Mouse (Mus musculus): ENCODE measurements at regions not wholly inside any gene's neighbourhood (a gene's known extent, or its start where the extent isn't known, plus 50 kb on each side); places are given as distances from the start of the nearest gene placed in this dataset.

DNA sequence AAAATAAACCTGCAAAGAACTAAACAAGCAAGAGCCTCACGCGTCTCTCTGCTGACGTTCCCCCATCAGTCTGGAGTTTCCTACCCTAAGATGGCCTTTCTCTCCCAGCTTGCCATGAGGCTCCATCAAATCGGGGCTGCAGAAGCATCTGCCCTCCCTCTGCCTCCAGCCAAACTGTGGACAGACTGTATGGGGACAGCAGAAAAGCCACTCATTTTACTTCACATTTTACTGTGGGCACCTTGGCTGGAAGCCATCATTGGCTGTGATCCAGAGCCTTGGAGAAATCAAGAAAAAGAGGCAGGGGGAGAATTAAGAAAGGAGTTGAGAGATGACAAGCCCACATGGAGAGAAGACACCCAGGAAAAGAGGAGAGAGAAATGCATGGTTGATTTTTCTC lies 225.9 kb upstream of the 3110018I06Rik start:
- Histone ChIP-seq H3K4me3 (ENCODE audit: low read depth, low read length) (no peak overlapping the region), H3K9me3 (ENCODE audit: control insufficient read depth, low read length) (no peaks in the 10 kb centered on the region), H3K27me3 (ENCODE audit: control insufficient read depth, insufficient read depth, low read length) (no peaks in the 10 kb centered on the region), H3K4me1 (ENCODE audit: control insufficient read depth, insufficient read depth, low read length) (no peaks in the 10 kb centered on the region), H3K4me2 (ENCODE audit: low read depth, severe bottlenecking) (no peak overlapping the region), H3K9ac (ENCODE audit: low read length) (no peak overlapping the region), H3K27ac (replicated peaks; ENCODE audit: low read depth, low read length) (no peak overlapping the region), H3K36me3 (ENCODE audit: control insufficient read depth, insufficient read depth, low read length) (no peaks in the 10 kb centered on the region)
- 90% methylated on average over 4 of the region's 4 CpGs for WGBS
- no peak for ATAC-seq (ENCODE audit: insufficient number of reproducible peaks, low FRiP score, low TSS enrichment, low read depth)
- DNase-seq (ENCODE audit: low spot score) = no peak

DNA sequence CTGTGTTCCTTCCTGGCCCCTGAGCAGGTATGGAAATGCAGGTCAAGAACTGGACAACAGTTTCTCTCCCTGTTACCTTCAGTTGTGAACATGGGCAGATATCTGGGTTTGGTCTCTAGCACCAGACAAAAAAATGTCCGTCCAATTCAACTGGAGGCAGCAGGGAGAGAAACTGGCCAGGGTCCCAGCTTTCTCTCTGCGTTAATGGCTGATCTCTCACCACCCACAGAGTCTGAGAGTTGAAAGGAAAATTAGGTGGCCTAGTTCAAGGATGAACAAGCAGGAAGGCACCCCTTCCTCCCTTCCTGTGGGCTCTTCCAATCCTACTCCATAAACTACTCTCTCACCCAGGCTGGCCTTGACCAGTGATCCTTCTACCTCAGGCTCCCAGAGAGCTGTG lies 221.7 kb upstream of the 3110018I06Rik start:
- no peak overlapping the region for H3K9ac ChIP-seq (ENCODE audit: low read length)
- 75% methylated on average over 2 of the region's 2 CpGs for WGBS
- no peak overlapping the region for H3K4me3 ChIP-seq (ENCODE audit: low read depth, low read length)
- no peak overlapping the region for H3K27ac ChIP-seq (replicated peaks; ENCODE audit: low read depth, low read length)
- no peak overlapping the region for H3K4me2 ChIP-seq (ENCODE audit: low read depth, severe bottlenecking)
- no peaks in the 10 kb centered on the region for H3K9me3 ChIP-seq (ENCODE audit: control insufficient read depth, low read length)
- no peak for ATAC-seq (ENCODE audit: insufficient number of reproducible peaks, low FRiP score, low TSS enrichment, low read depth)
- no peaks in the 10 kb centered on the region for H3K36me3 ChIP-seq (ENCODE audit: control insufficient read depth, insufficient read depth, low read length)
- DNase-seq (ENCODE audit: low spot score) = no peak
- no peaks in the 10 kb centered on the region for H3K4me1 ChIP-seq (ENCODE audit: control insufficient read depth, insufficient read depth, low read length)
- no peaks in the 10 kb centered on the region for H3K27me3 ChIP-seq (ENCODE audit: control insufficient read depth, insufficient read depth, low read length)

DNA sequence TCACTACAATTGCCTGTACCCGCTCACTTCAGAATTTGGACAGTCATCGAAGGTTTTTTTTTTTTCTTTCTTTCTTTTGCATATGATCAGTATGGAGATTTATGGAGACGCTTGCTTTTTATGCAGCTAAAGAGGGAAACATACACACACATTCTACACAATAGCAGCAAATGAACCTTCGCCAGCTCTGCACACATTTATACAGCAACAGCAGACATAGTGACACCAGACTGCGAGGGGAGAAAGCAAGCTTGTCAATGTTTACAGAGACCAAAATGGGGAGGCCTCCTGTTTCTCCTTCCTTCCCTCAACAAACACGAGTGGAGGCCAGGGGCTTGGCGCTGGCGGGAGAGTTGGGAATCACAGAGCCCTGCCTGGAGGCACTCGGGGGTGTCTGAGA lies 202.8 kb upstream of the 3110018I06Rik start:
- no peak overlapping the region for H3K4me3 ChIP-seq (ENCODE audit: low read depth, low read length)
- DNase-seq (ENCODE audit: low spot score) = no peak
- WGBS = 82% methylated on average over 9 of the region's 9 CpGs
- H3K27me3 ChIP-seq (ENCODE audit: control insufficient read depth, insufficient read depth, low read length) = no peaks in the 10 kb centered on the region
- no peak overlapping the region for H3K9ac ChIP-seq (ENCODE audit: low read length)
- H3K9me3 ChIP-seq (ENCODE audit: control insufficient read depth, low read length) = no peaks in the 10 kb centered on the region
- no peak for ATAC-seq (ENCODE audit: insufficient number of reproducible peaks, low FRiP score, low TSS enrichment, low read depth)
- no peaks in the 10 kb centered on the region for H3K36me3 ChIP-seq (ENCODE audit: control insufficient read depth, insufficient read depth, low read length)
- H3K4me2 ChIP-seq (ENCODE audit: low read depth, severe bottlenecking) = no peak overlapping the region
- no peaks in the 10 kb centered on the region for H3K4me1 ChIP-seq (ENCODE audit: control insufficient read depth, insufficient read depth, low read length)
- no peak overlapping the region for H3K27ac ChIP-seq (replicated peaks; ENCODE audit: low read depth, low read length)

DNA sequence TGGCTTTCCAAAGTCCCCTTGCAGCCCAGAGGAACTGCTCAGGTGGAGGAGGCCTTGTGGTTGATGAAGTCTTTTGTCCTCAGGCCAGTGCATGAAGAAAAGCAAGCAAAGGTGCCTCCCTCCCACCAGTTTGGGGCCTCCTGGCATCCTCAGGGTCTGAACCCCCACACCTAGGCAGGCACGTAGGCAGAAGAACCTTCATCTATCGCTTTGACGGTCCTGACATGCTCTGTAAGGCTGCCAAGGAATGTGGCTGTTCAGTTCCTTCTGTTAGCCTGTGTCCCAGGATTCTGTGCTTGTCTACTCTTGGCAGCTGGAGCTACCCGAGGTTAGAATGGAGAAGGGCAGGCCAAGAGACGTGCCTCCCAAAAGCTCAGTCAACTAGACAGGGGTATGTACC lies 197.1 kb upstream of the 3110018I06Rik start:
- H3K4me3 ChIP-seq (ENCODE audit: low read depth, low read length) = no peak overlapping the region
- 88% methylated on average over 5 of the region's 5 CpGs for WGBS
- no peaks in the 10 kb centered on the region for H3K4me1 ChIP-seq (ENCODE audit: control insufficient read depth, insufficient read depth, low read length)
- ATAC-seq (ENCODE audit: insufficient number of reproducible peaks, low FRiP score, low TSS enrichment, low read depth) = no peak
- H3K27ac ChIP-seq (replicated peaks; ENCODE audit: low read depth, low read length) = no peak overlapping the region
- H3K9ac ChIP-seq (ENCODE audit: low read length) = no peak overlapping the region
- H3K27me3 ChIP-seq (ENCODE audit: control insufficient read depth, insufficient read depth, low read length) = no peaks in the 10 kb centered on the region
- H3K9me3 ChIP-seq (ENCODE audit: control insufficient read depth, low read length) = no peaks in the 10 kb centered on the region
- no peaks in the 10 kb centered on the region for H3K36me3 ChIP-seq (ENCODE audit: control insufficient read depth, insufficient read depth, low read length)
- no peak overlapping the region for H3K4me2 ChIP-seq (ENCODE audit: low read depth, severe bottlenecking)
- no peak for DNase-seq (ENCODE audit: low spot score)

DNA sequence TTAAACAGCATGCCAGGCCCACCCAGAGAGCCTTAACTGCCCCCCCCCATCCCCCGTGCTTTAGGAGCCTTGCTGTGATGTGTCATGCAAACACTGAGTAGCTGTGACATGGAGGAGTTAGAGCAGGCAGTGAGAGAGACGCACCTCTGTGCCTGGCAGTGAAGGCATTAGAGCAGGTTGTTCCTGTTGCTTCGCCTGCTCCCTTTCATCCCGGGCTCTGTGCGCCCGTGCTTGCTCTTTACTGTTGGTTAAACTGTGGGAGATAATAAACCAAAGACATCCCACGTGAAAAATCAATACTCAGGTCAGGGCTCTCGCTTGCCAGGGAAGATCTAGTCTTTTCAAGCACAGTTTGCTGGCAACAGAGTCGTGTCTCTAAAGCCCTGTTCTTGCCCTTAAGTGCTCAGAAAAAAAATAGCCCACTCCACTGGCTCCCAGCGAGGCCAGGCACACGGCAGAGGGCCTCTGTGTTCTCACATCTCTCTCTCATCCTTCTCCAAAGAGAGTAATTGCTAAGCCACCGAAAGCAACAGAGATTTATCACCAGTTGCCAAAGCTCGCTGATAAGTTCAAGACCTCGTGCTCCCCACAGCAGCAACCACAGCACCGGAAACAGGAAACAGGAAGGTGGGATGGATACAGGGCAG lies 181.2 kb upstream of the 3110018I06Rik start:
- DNase-seq (ENCODE audit: low spot score) (no peak), ATAC-seq (ENCODE audit: insufficient number of reproducible peaks, low FRiP score, low TSS enrichment, low read depth) (no peak)
- WGBS = 16% methylated on average over 15 of the region's 15 CpGs
- H3K4me3 ChIP-seq (ENCODE audit: low read depth, low read length) = no peak overlapping the region
- no peak overlapping the region for H3K27ac ChIP-seq (replicated peaks; ENCODE audit: low read depth, low read length)
- H3K4me1 ChIP-seq (ENCODE audit: control insufficient read depth, insufficient read depth, low read length) = no peaks in the 10 kb centered on the region
- H3K9ac ChIP-seq (ENCODE audit: low read length) = no peak overlapping the region
- no peaks in the 10 kb centered on the region for H3K9me3 ChIP-seq (ENCODE audit: control insufficient read depth, low read length)
- H3K27me3 ChIP-seq (ENCODE audit: control insufficient read depth, insufficient read depth, low read length) = no peaks in the 10 kb centered on the region
- no peak overlapping the region for H3K4me2 ChIP-seq (ENCODE audit: low read depth, severe bottlenecking)
- no peaks in the 10 kb centered on the region for H3K36me3 ChIP-seq (ENCODE audit: control insufficient read depth, insufficient read depth, low read length)

DNA sequence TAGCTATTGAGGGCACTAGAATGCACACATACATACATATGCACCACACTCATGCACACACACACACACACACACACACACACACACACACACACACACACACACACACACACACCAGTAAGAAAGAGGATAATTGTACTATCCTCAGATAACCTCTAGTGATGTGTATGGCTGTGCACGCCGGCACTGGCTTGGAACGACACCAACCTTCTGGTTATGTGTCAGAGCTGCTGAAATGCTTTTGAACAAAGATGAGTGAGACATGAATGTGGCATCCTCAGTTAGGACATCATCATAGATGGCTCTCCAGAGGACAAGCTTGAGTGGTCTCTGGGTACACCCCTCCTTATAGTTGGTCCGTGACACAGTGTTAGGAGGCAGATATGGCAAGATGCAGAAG lies 173.0 kb upstream of the 3110018I06Rik start:
- H3K9me3 ChIP-seq (ENCODE audit: control insufficient read depth, low read length) = no peaks in the 10 kb centered on the region
- no peak for DNase-seq (ENCODE audit: low spot score)
- H3K4me2 ChIP-seq (ENCODE audit: low read depth, severe bottlenecking) = no peak overlapping the region
- H3K4me1 ChIP-seq (ENCODE audit: control insufficient read depth, insufficient read depth, low read length) = 0 out of 2 replicates have a peak, but pooled peaks cover 3% of the 10 kb centered on the region
- ATAC-seq (ENCODE audit: insufficient number of reproducible peaks, low FRiP score, low TSS enrichment, low read depth) = no peak
- WGBS = 94% methylated on average over 4 of the region's 4 CpGs
- H3K27ac ChIP-seq (replicated peaks; ENCODE audit: low read depth, low read length) = no peak overlapping the region
- no peak overlapping the region for H3K4me3 ChIP-seq (ENCODE audit: low read depth, low read length)
- H3K9ac ChIP-seq (ENCODE audit: low read length) = no peak overlapping the region
- H3K27me3 ChIP-seq (ENCODE audit: control insufficient read depth, insufficient read depth, low read length) = no peaks in the 10 kb centered on the region
- H3K36me3 ChIP-seq (ENCODE audit: control insufficient read depth, insufficient read depth, low read length) = no peaks in the 10 kb centered on the region

DNA sequence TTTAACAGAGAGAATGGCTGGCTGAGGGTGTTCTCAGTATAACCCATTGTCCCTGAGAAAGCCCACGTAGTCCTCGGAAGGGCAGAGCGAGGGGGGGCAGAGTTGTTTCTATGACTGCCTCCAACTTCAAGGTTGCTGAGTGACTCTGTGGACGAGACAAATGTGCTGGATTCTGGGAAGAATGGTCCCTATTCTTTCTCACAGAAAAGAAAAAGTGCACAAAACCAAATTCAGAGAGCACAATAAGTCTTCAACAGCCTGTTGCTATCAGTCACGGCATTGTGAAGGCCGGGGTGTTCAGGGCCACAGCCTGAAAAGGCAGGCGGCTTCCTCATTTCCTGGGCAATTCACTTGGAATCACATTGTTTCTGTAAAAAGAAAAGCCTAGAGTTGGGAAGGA lies 165.6 kb upstream of the 3110018I06Rik start:
- Histone ChIP-seq H3K9ac (ENCODE audit: low read length) (no peak overlapping the region), H3K36me3 (ENCODE audit: control insufficient read depth, insufficient read depth, low read length) (no peaks in the 10 kb centered on the region), H3K4me3 (ENCODE audit: low read depth, low read length) (no peak overlapping the region), H3K27ac (replicated peaks; ENCODE audit: low read depth, low read length) (no peak overlapping the region), H3K27me3 (ENCODE audit: control insufficient read depth, insufficient read depth, low read length) (no peaks in the 10 kb centered on the region), H3K4me2 (ENCODE audit: low read depth, severe bottlenecking) (no peak overlapping the region), H3K4me1 (ENCODE audit: control insufficient read depth, insufficient read depth, low read length) (no peaks in the 10 kb centered on the region), H3K9me3 (ENCODE audit: control insufficient read depth, low read length) (no peaks in the 10 kb centered on the region)
- WGBS = 85% methylated on average over 7 of the region's 7 CpGs
- DNase-seq (ENCODE audit: low spot score) = no peak
- no peak for ATAC-seq (ENCODE audit: insufficient number of reproducible peaks, low FRiP score, low TSS enrichment, low read depth)

DNA sequence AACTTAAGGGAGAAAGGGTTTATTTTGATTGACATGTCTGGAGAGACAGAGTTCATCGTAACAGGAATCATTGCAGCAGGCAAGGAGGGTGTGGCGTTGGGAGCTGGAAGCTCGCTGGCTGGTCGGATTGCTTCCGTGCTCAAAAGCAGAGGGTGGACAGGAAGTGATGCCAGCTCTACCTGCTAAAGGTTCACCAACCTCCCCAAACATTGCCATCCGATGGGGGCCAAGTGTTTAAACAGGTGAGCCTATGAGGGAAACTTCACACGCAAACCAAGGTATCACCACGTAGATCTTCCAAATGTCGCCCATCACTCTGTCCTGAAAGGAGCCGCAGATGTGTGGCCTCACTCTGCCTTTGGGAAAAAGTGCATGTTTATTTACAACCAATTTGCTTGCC lies 162.3 kb upstream of the 3110018I06Rik start:
- H3K4me2 ChIP-seq (ENCODE audit: low read depth, severe bottlenecking) = no peak overlapping the region
- H3K4me3 ChIP-seq (ENCODE audit: low read depth, low read length) = no peak overlapping the region
- ATAC-seq (ENCODE audit: insufficient number of reproducible peaks, low FRiP score, low TSS enrichment, low read depth) (no peak), DNase-seq (ENCODE audit: low spot score) (no peak)
- H3K27me3 ChIP-seq (ENCODE audit: control insufficient read depth, insufficient read depth, low read length) = no peaks in the 10 kb centered on the region
- WGBS = 94% methylated on average over 10 of the region's 10 CpGs
- H3K4me1 ChIP-seq (ENCODE audit: control insufficient read depth, insufficient read depth, low read length) = 0 out of 2 replicates have a peak, but pooled peaks cover 3% of the 10 kb centered on the region
- no peak overlapping the region for H3K9ac ChIP-seq (ENCODE audit: low read length)
- no peaks in the 10 kb centered on the region for H3K9me3 ChIP-seq (ENCODE audit: control insufficient read depth, low read length)
- no peak overlapping the region for H3K27ac ChIP-seq (replicated peaks; ENCODE audit: low read depth, low read length)
- H3K36me3 ChIP-seq (ENCODE audit: control insufficient read depth, insufficient read depth, low read length) = no peaks in the 10 kb centered on the region

Data from limb, embryonic 11.5 days (tissue).